Mouse (Mus musculus) kidney, embryonic 16.5 days (tissue): ENCODE results near the gene Tpr. TPM values are rescaled to one million over a fixed set of nuclear protein-coding genes. Genes with fewer than 3 reads are reported as not detected.

ENCODE experiments used
- ATAC-seq: fragments of 200-750 bp; cut with Nextera tagmentation; 2 replicates; pipeline ENCODE4 v1.8.0; 2017; ENCODE audit warnings: moderate TSS enrichment; ENCODE audit not compliant: low FRiP score, low TSS enrichment
- H3K27ac ChIP-seq: fragments of 300-500 bp; sonication (generic); 2 replicates; pipeline ENCODE4 v1.5.1; 2014; ENCODE audit warnings: low read length
- H3K27me3 ChIP-seq: fragments of 300-500 bp; sonication (generic); 2 replicates; pipeline ENCODE4 v1.6.1; 2014; ENCODE audit warnings: low read length, control low read depth, mixed read lengths; ENCODE audit not compliant: insufficient read depth
- H3K36me3 ChIP-seq: fragments of 300-500 bp; sonication (generic); 2 replicates; pipeline ENCODE4 v1.6.1; 2014; ENCODE audit warnings: low read length, control low read depth, mixed read lengths; ENCODE audit not compliant: insufficient read depth
- H3K4me1 ChIP-seq: fragments of 300-500 bp; sonication (generic); 2 replicates; pipeline ENCODE4 v1.6.1; 2014; ENCODE audit warnings: low read length, control low read depth, mixed read lengths; ENCODE audit not compliant: insufficient read depth
- H3K4me2 ChIP-seq: fragments of 300-500 bp; sonication (generic); replicated peaks from 2 replicates; pipeline ENCODE4 v1.6.1; 2014; ENCODE audit warnings: low read depth, low read length
- H3K4me3 ChIP-seq: fragments of 300-500 bp; sonication (generic); 2 replicates; pipeline ENCODE4 v1.5.1; 2014; ENCODE audit warnings: mild to moderate bottlenecking, low read length
- H3K9ac ChIP-seq: fragments of 300-500 bp; sonication (generic); replicated peaks from 2 replicates; pipeline ENCODE4 v1.6.1; 2014; ENCODE audit warnings: low read length
- H3K9me3 ChIP-seq: fragments of 300-500 bp; sonication (generic); 2 replicates; pipeline ENCODE4 v1.6.1; 2016; ENCODE audit warnings: low read length, control low read depth
- WGBS: fragments of 180-500 bp; shearing (Covaris S2); extraction: QIAGEN DNeasy Blood & Tissue Kit; methylation state at CpG from one replicate; pipeline ENCODE4 v1.1.7; 2014; 5-methylcytosine and 5-hydroxymethylcytosine counted together
- polyA plus RNA-seq: library from polyadenylated mRNA; unstranded; fragments of >200 nt; fragmentation: Nextera tagmentation; extraction: Ambion mirVana; gene quantifications from 2 replicates; pipeline ENCODE4 v1.2.1, GENCODE M21; 2015

Gene Tpr
- polyA plus RNA-seq, 1 experiment from 2014 or later: 132 TPM

- peaks cover 52% of the 10 kb centered on the region for H3K36me3 ChIP-seq
- H3K27me3 ChIP-seq: no peaks in the 10 kb centered on the region
- no peak overlapping the region for H3K27ac ChIP-seq
- H3K4me3 ChIP-seq: no peak overlapping the region
- H3K9ac ChIP-seq: no peak overlapping the region
- ATAC-seq: no peak
- 83% methylated on average over 4 of the region's 4 CpGs for WGBS
- no peaks in the 10 kb centered on the region for H3K4me1 ChIP-seq
- H3K4me2 ChIP-seq: no peak overlapping the region
- no peaks in the 10 kb centered on the region for H3K9me3 ChIP-seq
Observed at GRCm38 (mm10) chr1:150441731-150442130, 49.1 kb downstream of the Tpr start.

- 81% methylated on average over 5 of the region's 5 CpGs for WGBS
- Histone ChIP-seq H3K4me2 (no peak overlapping the region), H3K9ac (no peak overlapping the region), H3K36me3 (no peaks in the 10 kb centered on the region), H3K9me3 (no peaks in the 10 kb centered on the region), H3K4me3 (no peak overlapping the region), H3K27ac (no peak overlapping the region), H3K4me1 (no peaks in the 10 kb centered on the region), H3K27me3 (no peaks in the 10 kb centered on the region)
- no peak for ATAC-seq
Observed at GRCm38 (mm10) chr1:150458977-150459376, 66.3 kb downstream of the Tpr start.

- H3K4me2 ChIP-seq: no peak overlapping the region
- H3K4me1 ChIP-seq: no peaks in the 10 kb centered on the region
- H3K27me3 ChIP-seq: no peaks in the 10 kb centered on the region
- no peak overlapping the region for H3K9ac ChIP-seq
- ATAC-seq: no peak
- H3K9me3 ChIP-seq: no peaks in the 10 kb centered on the region
- H3K27ac ChIP-seq: no peak overlapping the region
- no peak overlapping the region for H3K4me3 ChIP-seq
- WGBS: 70% methylated on average over 3 of the region's 3 CpGs
- no peaks in the 10 kb centered on the region for H3K36me3 ChIP-seq
Observed at GRCm38 (mm10) chr1:150459599-150459998, 67.0 kb downstream of the Tpr start.

- no peak overlapping the region for H3K4me2 ChIP-seq
- no peak overlapping the region for H3K27ac ChIP-seq
- no peaks in the 10 kb centered on the region for H3K9me3 ChIP-seq
- H3K27me3 ChIP-seq: no peaks in the 10 kb centered on the region
- no peak overlapping the region for H3K9ac ChIP-seq
- ATAC-seq: no peak
- H3K4me3 ChIP-seq: no peak overlapping the region
- WGBS: 68% methylated on average over 7 of the region's 7 CpGs
- H3K4me1 ChIP-seq: no peaks in the 10 kb centered on the region
- H3K36me3 ChIP-seq: no peaks in the 10 kb centered on the region
Observed at GRCm38 (mm10) chr1:150460595-150460994, 68.0 kb downstream of the Tpr start.

GRCm38 (mm10) chr1:150463068-150463467 is 70.4 kb downstream of the Tpr start:
- 71% methylated on average over 5 of the region's 5 CpGs for WGBS
- Histone ChIP-seq H3K9ac (no peak overlapping the region), H3K27ac (no peak overlapping the region), H3K4me1 (no peaks in the 10 kb centered on the region), H3K4me2 (no peak overlapping the region), H3K36me3 (no peaks in the 10 kb centered on the region), H3K27me3 (no peaks in the 10 kb centered on the region), H3K9me3 (no peaks in the 10 kb centered on the region), H3K4me3 (no peak overlapping the region)
- no peak for ATAC-seq

- no peaks in the 10 kb centered on the region for H3K9me3 ChIP-seq
- WGBS: 78% methylated on average over 4 of the region's 4 CpGs
- ATAC-seq: no peak
Observed at GRCm38 (mm10) chr1:150463691-150464090, 71.1 kb downstream of the Tpr start.

GRCm38 (mm10) chr1:150465364-150465763 is 72.7 kb downstream of the Tpr start:
- Histone ChIP-seq H3K4me1 (no peaks in the 10 kb centered on the region), H3K36me3 (no peaks in the 10 kb centered on the region), H3K4me2 (no peak overlapping the region), H3K4me3 (no peak overlapping the region), H3K27me3 (no peaks in the 10 kb centered on the region), H3K9me3 (no peaks in the 10 kb centered on the region), H3K27ac (no peak overlapping the region), H3K9ac (no peak overlapping the region)
- no peak for ATAC-seq
- WGBS: 84% methylated on average over 10 of the region's 10 CpGs

More at GRCm38 (mm10) chr1:150463691-150464090, 71.1 kb downstream of the Tpr start:
- Histone ChIP-seq H3K9ac (no peak overlapping the region), H3K27ac (no peak overlapping the region), H3K36me3 (no peaks in the 10 kb centered on the region), H3K4me1 (no peaks in the 10 kb centered on the region), H3K4me2 (no peak overlapping the region), H3K4me3 (no peak overlapping the region), H3K27me3 (no peaks in the 10 kb centered on the region)

GRCm38 (mm10) chr1:150466132-150466531 is 73.5 kb downstream of the Tpr start, which contains the start of gene Prg4:
Gene Prg4 (minus strand): TSS chr1:150466165.
- Histone ChIP-seq H3K9ac (no peak within 1 kb of the TSS), H3K27me3 (no peaks in the 10 kb centered on the region), H3K27ac (no peak within 1 kb of the TSS), H3K36me3 (no peaks in the 10 kb centered on the region), H3K9me3 (no peaks in the 10 kb centered on the region), H3K4me3 (no peak within 1 kb of the TSS), H3K4me2 (no peak within 1 kb of the TSS), H3K4me1 (no peaks in the 10 kb centered on the region)
- 76% methylated on average over 3 of the region's 3 CpGs for WGBS
- no peak for ATAC-seq

GRCm38 (mm10) chr1:150469992-150470391 is 77.4 kb downstream of the Tpr start:
- Histone ChIP-seq H3K4me2 (no peak overlapping the region), H3K4me1 (no peaks in the 10 kb centered on the region), H3K27ac (no peak overlapping the region), H3K9ac (no peak overlapping the region), H3K9me3 (no peaks in the 10 kb centered on the region), H3K4me3 (no peak overlapping the region), H3K36me3 (no peaks in the 10 kb centered on the region), H3K27me3 (no peaks in the 10 kb centered on the region)
- 76% methylated on average over 3 of the region's 3 CpGs for WGBS
- no peak for ATAC-seq

GRCm38 (mm10) chr1:150472525-150472924 is 79.9 kb downstream of the Tpr start:
- Histone ChIP-seq H3K27ac (no peak overlapping the region), H3K36me3 (no peaks in the 10 kb centered on the region), H3K4me3 (no peak overlapping the region), H3K9ac (no peak overlapping the region), H3K4me2 (no peak overlapping the region), H3K4me1 (no peaks in the 10 kb centered on the region), H3K9me3 (no peaks in the 10 kb centered on the region), H3K27me3 (no peaks in the 10 kb centered on the region)
- WGBS: 61% methylated on average over 7 of the region's 7 CpGs
- no peak for ATAC-seq
